Mouse (Mus musculus) heart, embryonic 12.5 days (tissue): ENCODE results near the gene Stard10. TPM values are rescaled to one million over a fixed set of nuclear protein-coding genes. Genes with fewer than 3 reads are reported as not detected.

Experiments
- ATAC-seq: fragments of 200-750 bp; cut with Nextera tagmentation; 2 replicates; pipeline ENCODE4 v1.8.0; 2017; ENCODE audit warnings: moderate TSS enrichment, moderate library complexity; ENCODE audit not compliant: insufficient number of reproducible peaks, low FRiP score
- H3K27ac ChIP-seq: fragments of 300-500 bp; sonication (generic); 2 replicates; pipeline ENCODE4 v1.5.1; 2016; ENCODE audit warnings: mild to moderate bottlenecking, moderate library complexity; ENCODE audit not compliant: poor library complexity, severe bottlenecking
- H3K27me3 ChIP-seq: fragments of 300-500 bp; sonication (generic); replicated peaks from 2 replicates; pipeline ENCODE4 v1.6.1; 2016; ENCODE audit warnings: mild to moderate bottlenecking, moderate library complexity
- H3K36me3 ChIP-seq: fragments of 300-500 bp; sonication (generic); 2 replicates; pipeline ENCODE4 v1.6.1; 2016; ENCODE audit warnings: mild to moderate bottlenecking, moderate library complexity
- H3K4me1 ChIP-seq: fragments of 300-500 bp; sonication (generic); replicated peaks from 2 replicates; pipeline ENCODE4 v1.6.1; 2016; ENCODE audit warnings: mild to moderate bottlenecking
- H3K4me2 ChIP-seq: fragments of 300-500 bp; sonication (generic); 2 replicates; pipeline ENCODE4 v1.6.1; 2016; ENCODE audit warnings: mild to moderate bottlenecking, moderate library complexity
- H3K4me3 ChIP-seq: fragments of 300-500 bp; sonication (generic); 2 replicates; pipeline ENCODE4 v1.5.1; 2016; ENCODE audit warnings: mild to moderate bottlenecking
- H3K9ac ChIP-seq: fragments of 300-500 bp; sonication (generic); 2 replicates; pipeline ENCODE4 v1.6.1; 2016; ENCODE audit warnings: mild to moderate bottlenecking, moderate library complexity
- H3K9me3 ChIP-seq: fragments of 300-500 bp; sonication (generic); replicated peaks from 2 replicates; pipeline ENCODE4 v1.6.1; 2016; ENCODE audit warnings: mild to moderate bottlenecking, moderate library complexity
- WGBS: fragments of 180-500 bp; shearing (Covaris S2); methylation state at CpG from one replicate; pipeline ENCODE4 v1.1.7; 2016; 5-methylcytosine and 5-hydroxymethylcytosine counted together
- polyA plus RNA-seq: library from polyadenylated mRNA; unstranded; fragments of >200 nt; fragmentation: Nextera tagmentation; extraction: Ambion mirVana; gene quantifications from 2 replicates; pipeline ENCODE4 v1.2.1, GENCODE M21; 2016

The Stard10 gene
- polyA plus RNA-seq, 1 experiment from 2014 or later: 28.6 TPM

DNA sequence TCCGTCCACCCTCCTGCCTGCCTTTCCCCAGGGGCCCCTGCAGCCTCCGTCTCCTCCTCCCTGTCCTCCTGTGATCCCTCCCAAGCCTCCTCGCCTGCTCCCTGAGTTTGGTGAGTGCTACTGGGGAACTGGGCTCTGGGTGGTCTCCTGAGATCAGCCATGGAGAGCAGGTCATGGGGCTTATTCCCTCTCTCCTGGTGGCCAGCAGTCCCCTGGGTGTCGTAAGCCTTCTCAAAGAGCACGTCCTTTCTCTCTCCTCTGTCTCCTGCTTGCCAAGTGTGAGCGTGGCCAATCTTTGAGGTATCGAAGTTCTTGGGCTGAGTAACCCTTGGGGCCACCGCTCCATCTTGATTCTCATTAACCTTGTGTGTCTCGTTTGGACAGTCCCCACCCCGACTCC is 68.0 kb downstream of the Stard10 start:
- H3K27me3 ChIP-seq: no peaks in the 10 kb centered on the region
- no peak for ATAC-seq
- H3K27ac ChIP-seq: no peak overlapping the region
- WGBS: 65% methylated on average over 10 of the region's 10 CpGs
- no peaks in the 10 kb centered on the region for H3K9me3 ChIP-seq
- no peak overlapping the region for H3K4me2 ChIP-seq
- H3K4me3 ChIP-seq: no peak overlapping the region
- peaks cover 37% of the 10 kb centered on the region for H3K4me1 ChIP-seq
- H3K9ac ChIP-seq: no peak overlapping the region; the same call in 1 of the 2 replicates
- H3K36me3 ChIP-seq: peaks cover 22% of the 10 kb centered on the region

DNA sequence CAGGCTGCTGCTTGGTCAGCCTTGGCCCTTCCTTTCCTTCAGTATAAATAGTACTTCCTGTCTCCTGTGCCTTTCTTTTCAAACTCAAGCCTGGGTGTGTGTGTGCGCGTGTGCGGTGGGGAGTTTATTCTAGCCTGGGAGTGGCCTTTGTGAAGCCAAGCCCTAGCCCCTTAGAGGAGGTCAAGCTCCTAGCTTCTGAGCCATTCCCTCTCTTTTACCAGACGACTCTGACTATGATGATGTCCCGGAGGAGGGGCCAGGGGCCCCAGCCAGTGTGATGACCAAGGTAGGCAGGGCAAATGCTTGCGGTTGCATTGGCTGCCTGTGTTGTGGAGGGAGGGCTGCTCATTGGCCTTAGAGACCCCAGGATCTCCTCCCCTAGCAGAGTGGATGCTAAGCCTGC is 68.4 kb downstream of the Stard10 start:
- peaks cover 41% of the 10 kb centered on the region for H3K4me1 ChIP-seq
- H3K4me2 ChIP-seq: no peak overlapping the region
- no peaks in the 10 kb centered on the region for H3K9me3 ChIP-seq
- peak; percentile 40 for ATAC-seq
- no peaks in the 10 kb centered on the region for H3K27me3 ChIP-seq
- peaks cover 22% of the 10 kb centered on the region for H3K36me3 ChIP-seq
- H3K9ac ChIP-seq: no peak overlapping the region
- no peak overlapping the region for H3K27ac ChIP-seq
- H3K4me3 ChIP-seq: no peak overlapping the region
- 38% methylated on average over 6 of the region's 6 CpGs for WGBS

DNA sequence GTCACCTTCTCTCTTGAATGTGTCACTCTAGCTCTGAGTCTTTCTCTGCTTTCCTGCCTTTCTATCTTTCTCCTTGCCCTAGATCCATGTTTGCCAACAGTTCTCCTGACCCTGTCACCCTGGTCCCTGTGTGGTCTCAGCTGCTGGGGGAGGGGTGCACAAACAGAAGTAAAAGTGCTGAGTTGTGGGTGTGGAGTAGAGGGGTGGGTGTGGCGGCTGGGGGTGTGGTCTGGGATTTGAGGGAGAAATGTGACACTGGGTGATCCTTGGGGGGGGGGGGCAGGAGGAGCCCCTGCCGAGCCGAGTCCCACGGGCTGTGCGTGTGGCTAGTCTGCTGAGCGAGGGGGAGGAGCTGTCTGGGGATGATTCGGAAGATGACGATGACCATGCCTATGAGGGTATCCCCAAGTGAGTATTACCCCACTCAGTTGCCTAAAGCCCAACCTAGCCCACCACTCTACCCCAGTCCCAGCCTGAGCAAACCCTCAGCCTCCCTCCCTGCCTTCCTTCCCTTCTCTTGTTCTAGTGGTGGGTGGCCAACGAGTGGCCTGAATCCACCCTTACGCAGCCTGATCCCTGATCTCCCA is 69.1 kb downstream of the Stard10 start:
- H3K36me3 ChIP-seq: peaks cover 22% of the 10 kb centered on the region
- no peak for ATAC-seq
- no peak overlapping the region for H3K4me2 ChIP-seq
- no peaks in the 10 kb centered on the region for H3K27me3 ChIP-seq
- H3K9me3 ChIP-seq: no peaks in the 10 kb centered on the region
- peaks cover 48% of the 10 kb centered on the region for H3K4me1 ChIP-seq
- no peak overlapping the region for H3K27ac ChIP-seq
- no peak overlapping the region for H3K9ac ChIP-seq
- WGBS: 42% methylated on average over 10 of the region's 10 CpGs
- no peak overlapping the region for H3K4me3 ChIP-seq

DNA sequence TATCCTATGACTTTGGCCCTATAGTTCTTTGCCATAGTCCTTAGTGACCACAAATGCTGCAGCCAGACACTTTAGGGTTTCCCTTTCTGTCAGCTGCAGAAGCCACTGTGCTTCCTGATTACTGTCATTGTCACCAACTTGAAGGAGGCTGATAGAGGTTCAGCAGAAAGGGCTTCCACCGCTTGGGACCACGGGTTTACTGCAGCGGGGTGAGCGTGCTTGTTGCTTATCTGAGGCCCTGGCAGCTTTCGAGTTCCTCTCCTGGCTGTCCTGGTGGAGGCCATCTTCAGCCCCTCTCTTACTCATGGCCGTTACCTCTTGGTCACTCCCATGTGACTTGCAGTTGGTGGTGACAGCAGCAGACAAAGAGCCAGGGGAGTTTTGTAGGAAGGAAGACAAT is 72.4 kb downstream of the Stard10 start:
- ATAC-seq: no peak
- no peak overlapping the region for H3K4me3 ChIP-seq
- H3K9ac ChIP-seq: no peak overlapping the region
- H3K9me3 ChIP-seq: no peaks in the 10 kb centered on the region
- no peak overlapping the region for H3K27ac ChIP-seq
- WGBS: 24% methylated on average over 6 of the region's 6 CpGs
- H3K27me3 ChIP-seq: no peaks in the 10 kb centered on the region
- H3K4me1 ChIP-seq: peaks cover 76% of the 10 kb centered on the region
- H3K36me3 ChIP-seq: peaks cover 22% of the 10 kb centered on the region
- H3K4me2 ChIP-seq: no peak overlapping the region

DNA sequence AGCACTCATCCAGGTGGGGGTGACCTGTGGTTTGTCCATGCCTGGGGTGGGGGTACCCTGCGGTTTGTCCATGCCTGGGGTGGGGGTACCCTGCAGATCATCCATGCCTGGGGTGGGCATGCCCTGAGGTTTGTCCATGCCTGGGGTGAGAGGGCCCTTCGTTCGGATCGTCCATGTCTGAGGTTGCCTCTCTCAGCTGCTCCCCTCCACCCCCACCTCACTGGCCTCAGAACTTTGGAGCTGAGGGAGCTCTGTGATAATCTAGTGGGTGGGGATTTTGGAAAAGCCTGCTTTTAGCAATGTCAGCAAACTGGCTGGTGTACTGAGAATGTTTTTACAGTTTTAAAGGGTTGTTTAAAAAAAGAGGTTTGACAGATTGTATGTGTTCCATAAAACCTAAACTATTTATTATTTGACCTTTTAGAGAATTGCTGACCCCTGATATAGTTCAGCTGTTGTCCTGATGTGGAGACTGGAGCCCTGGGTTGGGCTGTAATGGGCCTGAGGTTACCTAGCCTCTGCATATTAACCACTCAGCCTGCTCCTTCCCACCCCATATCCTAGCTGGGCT is 75.1 kb downstream of the Stard10 start:
- no peaks in the 10 kb centered on the region for H3K9me3 ChIP-seq
- 56% methylated on average over 4 of the region's 4 CpGs for WGBS

DNA sequence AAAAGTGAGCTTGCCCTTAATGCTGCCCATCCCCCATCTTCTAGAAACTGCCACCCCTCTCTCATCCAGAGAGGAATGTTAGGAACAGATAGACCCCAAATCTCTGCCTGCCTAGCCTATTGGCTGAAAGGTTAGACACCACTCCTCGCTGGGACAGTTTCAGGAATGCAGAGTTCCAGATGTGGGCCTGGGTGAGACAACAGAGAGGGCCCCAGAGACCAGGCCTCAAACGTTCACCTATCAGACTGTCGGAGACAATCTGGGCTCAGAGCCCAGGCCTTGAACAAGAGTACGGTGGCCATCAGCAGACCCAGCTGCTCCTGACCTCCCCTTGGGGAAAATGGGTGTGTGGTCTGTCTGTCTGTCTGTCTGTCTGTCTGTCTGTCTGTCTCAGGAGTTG is 76.1 kb downstream of the Stard10 start:
- H3K27ac ChIP-seq: peak overlapping the region; percentile 74
- H3K9ac ChIP-seq: no peak overlapping the region; the same call in 1 of the 2 replicates
- H3K4me1 ChIP-seq: peaks cover 67% of the 10 kb centered on the region
- peaks cover 27% of the 10 kb centered on the region for H3K36me3 ChIP-seq
- H3K4me2 ChIP-seq: no peak overlapping the region
- whole genome bisulfite sequencing: 18% methylated on average over 4 of the region's 4 CpGs
- no peak for ATAC-seq
- no peaks in the 10 kb centered on the region for H3K27me3 ChIP-seq
- no peak overlapping the region for H3K4me3 ChIP-seq
- H3K9me3 ChIP-seq: no peaks in the 10 kb centered on the region

More for the DNA sequence above, 75.1 kb downstream of the Stard10 start:
- Histone ChIP-seq H3K9ac (no peak overlapping the region), H3K27me3 (no peaks in the 10 kb centered on the region), H3K36me3 (peaks cover 25% of the 10 kb centered on the region), H3K4me3 (no peak overlapping the region), H3K4me1 (peaks cover 67% of the 10 kb centered on the region), H3K27ac (peak overlapping the region; percentile 41; the same call in 1 of the 2 replicates), H3K4me2 (no peak overlapping the region)
- no peak for ATAC-seq

DNA sequence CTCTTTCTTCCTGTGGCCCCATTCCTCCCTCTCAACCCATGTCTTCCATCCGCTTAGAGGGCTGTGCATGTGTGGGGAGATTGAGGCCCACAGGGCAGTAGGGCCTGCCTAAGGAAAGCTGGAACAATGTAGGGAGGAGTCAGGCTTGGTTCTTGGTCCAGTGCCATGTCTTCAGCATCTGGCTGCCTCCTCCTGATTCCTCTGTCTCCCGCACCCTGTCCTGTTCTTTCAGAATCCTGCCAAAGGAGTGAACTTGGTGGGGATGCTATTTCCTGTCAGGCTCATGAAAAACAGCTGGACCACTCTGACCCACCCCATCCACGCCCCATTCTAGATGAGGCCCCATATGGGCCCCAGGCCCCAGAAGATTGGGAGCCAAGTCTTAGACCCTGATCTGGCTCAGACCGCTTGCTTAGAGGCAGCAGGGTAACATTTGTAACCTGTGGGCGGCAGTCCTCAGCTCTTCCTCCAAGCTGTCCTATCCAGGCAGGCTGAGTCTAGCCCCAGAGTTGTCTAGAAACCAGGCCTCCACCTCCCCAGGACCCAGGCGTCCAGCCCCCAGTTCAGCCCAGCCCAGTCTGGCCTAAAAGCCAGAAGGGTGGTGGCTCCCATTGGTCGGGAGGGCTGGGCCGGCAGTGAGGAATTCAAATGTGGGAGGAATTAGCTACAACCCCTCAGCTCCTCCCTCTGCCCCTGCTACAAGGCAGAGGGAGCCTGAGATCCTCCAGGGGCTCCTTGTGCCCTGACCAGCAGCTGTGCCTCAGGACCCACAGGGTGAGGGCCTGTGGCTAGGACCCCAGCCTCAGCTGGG is 77.0 kb downstream of the Stard10 start:
- no peak overlapping the region for H3K4me3 ChIP-seq

DNA sequence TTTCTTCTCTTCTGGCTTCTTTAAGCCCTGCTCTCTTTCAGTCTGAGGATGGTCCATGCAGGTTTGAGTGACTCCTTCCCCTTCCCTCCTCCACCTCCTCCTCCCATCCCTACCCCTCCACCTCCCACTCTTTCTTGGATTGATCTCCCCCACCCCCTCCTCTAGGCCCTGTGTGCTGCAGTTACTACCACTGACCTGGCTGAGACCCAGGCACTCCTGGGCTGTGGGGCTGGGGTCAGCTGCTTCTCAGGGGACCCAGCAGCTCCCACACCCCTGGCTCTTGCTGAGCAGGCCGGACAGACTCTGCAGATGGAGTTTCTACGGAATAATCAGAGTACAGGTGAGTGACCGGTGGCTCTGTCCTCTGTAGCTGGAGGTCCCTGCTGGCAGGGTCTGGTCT is 77.7 kb downstream of the Stard10 start:
- Histone ChIP-seq H3K36me3 (peaks cover 34% of the 10 kb centered on the region), H3K27me3 (no peaks in the 10 kb centered on the region), H3K4me1 (peaks cover 57% of the 10 kb centered on the region), H3K4me2 (peak overlapping the region; percentile 30), H3K9ac (peak overlapping the region; percentile 13; the same call in 1 of the 2 replicates), H3K27ac (peak overlapping the region; percentile 74), H3K9me3 (no peaks in the 10 kb centered on the region), H3K4me3 (0 out of 2 replicates have a peak overlapping the region, but pooled peaks have one; percentile 6)
- ATAC-seq: no peak
- WGBS: 66% methylated on average over 3 of the region's 3 CpGs

More for the DNA sequence above, 77.0 kb downstream of the Stard10 start:
- Histone ChIP-seq H3K4me1 (peaks cover 64% of the 10 kb centered on the region), H3K36me3 (peaks cover 27% of the 10 kb centered on the region), H3K4me2 (peak overlapping the region; percentile 30; the same call in 1 of the 2 replicates), H3K27me3 (no peaks in the 10 kb centered on the region), H3K9me3 (no peaks in the 10 kb centered on the region), H3K9ac (peak overlapping the region; percentile 13; the same call in 1 of the 2 replicates), H3K27ac (peak overlapping the region; percentile 74)
- WGBS: 38% methylated on average over 8 of the region's 8 CpGs
- peak; percentile 58; the same call in 1 of the 2 replicates for ATAC-seq

DNA sequence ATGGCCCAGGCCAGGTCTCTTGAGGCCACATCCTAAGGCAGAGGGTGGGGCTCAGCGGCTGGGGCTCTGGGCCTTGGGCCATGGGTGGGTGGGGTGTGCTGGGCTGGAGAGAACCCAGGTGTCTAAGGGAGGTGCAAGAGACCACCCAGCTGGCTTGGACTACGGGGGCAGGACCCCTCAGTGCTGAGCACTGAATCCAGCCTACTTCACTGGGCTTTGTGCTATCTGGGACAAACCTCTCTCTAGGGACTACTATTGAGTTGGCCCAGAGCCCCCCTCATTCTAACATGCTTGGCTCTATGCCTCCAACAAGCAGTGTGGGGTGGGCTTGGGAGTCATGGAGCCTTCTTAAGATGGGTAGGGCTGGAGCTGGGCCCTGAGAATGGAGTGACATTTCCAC is 78.6 kb downstream of the Stard10 start:
- no peak overlapping the region for H3K9ac ChIP-seq
- WGBS: 69% methylated on average over 2 of the region's 2 CpGs

More for the DNA sequence above, 78.6 kb downstream of the Stard10 start:
- Histone ChIP-seq H3K27ac (no peak overlapping the region), H3K4me1 (peaks cover 48% of the 10 kb centered on the region), H3K27me3 (no peaks in the 10 kb centered on the region), H3K9me3 (no peaks in the 10 kb centered on the region), H3K4me2 (peak overlapping the region; percentile 30; the same call in 1 of the 2 replicates), H3K36me3 (peaks cover 42% of the 10 kb centered on the region), H3K4me3 (no peak overlapping the region)
- ATAC-seq: no peak
